Mouse (Mus musculus) limb, embryonic 10.5 days (tissue): ENCODE data around the gene Gm4985. TPM values are rescaled to one million over a fixed set of nuclear protein-coding genes. Genes with fewer than 3 reads are reported as not detected.
"Not testable (repeated sequence)": the region's sequence is repeated elsewhere in the genome, so short reads cannot be mapped to it uniquely, and the experiment has no call there.

ENCODE experiments used
- DNase-seq: peaks from one replicate; pipeline ENCODE4 v3.0.0-alpha.2; 2017; ENCODE audit warnings: low spot score
- H3K27ac ChIP-seq: fragments of 300-500 bp; sonication (generic); 2 replicates; pipeline ENCODE4 v1.5.1; 2016; ENCODE audit warnings: mild to moderate bottlenecking
- H3K27me3 ChIP-seq: fragments of 300-500 bp; sonication (generic); 2 replicates; pipeline ENCODE4 v1.6.1; 2016; ENCODE audit warnings: low read depth, mild to moderate bottlenecking; ENCODE audit not compliant: poor library complexity, severe bottlenecking
- H3K36me3 ChIP-seq: fragments of 300-500 bp; sonication (generic); 2 replicates; pipeline ENCODE4 v1.6.1; 2016; ENCODE audit warnings: mild to moderate bottlenecking, moderate library complexity
- H3K4me1 ChIP-seq: fragments of 300-500 bp; sonication (generic); 2 replicates; pipeline ENCODE4 v1.6.1; 2016
- H3K4me3 ChIP-seq: fragments of 300-500 bp; sonication (generic); 2 replicates; pipeline ENCODE4 v1.5.1; 2016; ENCODE audit warnings: mild to moderate bottlenecking, moderate library complexity
- H3K9me3 ChIP-seq: fragments of 300-500 bp; sonication (generic); replicated peaks from 2 replicates; pipeline ENCODE4 v1.6.1; 2016; ENCODE audit warnings: mild to moderate bottlenecking
- WGBS: fragments of 180-500 bp; shearing (Covaris S2); methylation state at CpG from one replicate; pipeline ENCODE4 v1.1.7; 2016; 5-methylcytosine and 5-hydroxymethylcytosine counted together
- microRNA-seq: library from miRNA; unstranded; fragments of <30 nt; microRNA quantifications from one replicate; pipeline ENCODE4, GENCODE M21; 2017
- polyA plus RNA-seq: library from polyadenylated mRNA; unstranded; fragments of >200 nt; fragmentation: Nextera tagmentation; extraction: Ambion mirVana; gene quantifications from 2 replicates; pipeline ENCODE4 v1.2.1, GENCODE M21; 2016

The Gm4985 gene
- not detected in 2 replicates for polyA plus RNA-seq

- not testable (repeated sequence) for H3K36me3 ChIP-seq, H3K4me1 ChIP-seq, DNase-seq, H3K4me3 ChIP-seq, H3K27ac ChIP-seq, H3K9me3 ChIP-seq, H3K27me3 ChIP-seq
- 88% methylated on average over 8 of the region's 8 CpGs for WGBS
These were observed at the start of gene Gm4985 for GRCm38 (mm10) chrX:23958834-23959233. Gene Gm4985, minus strand, starts transcription at chrX:23958934.

- Histone ChIP-seq H3K4me1 (no peaks in the 10 kb centered on the region), H3K27me3 (no peaks in the 10 kb centered on the region), H3K9me3 (no peaks in the 10 kb centered on the region), H3K4me3 (no peak overlapping the region), H3K36me3 (no peaks in the 10 kb centered on the region), H3K27ac (no peak overlapping the region)
- WGBS, result 91% methylated on average over 2 of the region's 2 CpGs
- DNase-seq, result no peak
These were observed 4.6 kb downstream of the Gm4985 start for GRCm38 (mm10) chrX:23954161-23954560.

Small RNA genes lying within 50 kb of the gene (microRNA-seq; reads per million reads assigned to microRNA genes)
- gene Gm25299, result not detected

Other genes with a start within 250 kb of the Gm4985 start
- not detected in 2 replicates for gene Gm4907, start 76.4 kb downstream of the Gm4985 start, polyA plus RNA-seq